Mouse (Mus musculus) midbrain, embryonic 12.5 days (tissue): ENCODE results near the gene Crim1. TPM values are rescaled to one million over a fixed set of nuclear protein-coding genes. Genes with fewer than 3 reads are reported as not detected.

ENCODE experiments used
- ATAC-seq: fragments of 200-750 bp; cut with Nextera tagmentation; 2 replicates; pipeline ENCODE4 v1.8.0; 2017; ENCODE audit warnings: low read depth, moderate TSS enrichment, moderate library complexity; ENCODE audit not compliant: low FRiP score
- H3K27ac ChIP-seq: fragments of 300-500 bp; sonication (generic); replicated peaks from 2 replicates; pipeline ENCODE4 v1.5.1; 2016; ENCODE audit warnings: mild to moderate bottlenecking
- H3K27me3 ChIP-seq: fragments of 300-500 bp; sonication (generic); 2 replicates; pipeline ENCODE4 v1.6.1; 2016; ENCODE audit warnings: mild to moderate bottlenecking
- H3K36me3 ChIP-seq: fragments of 300-500 bp; sonication (generic); 2 replicates; pipeline ENCODE4 v1.6.1; 2016
- H3K4me1 ChIP-seq: fragments of 300-500 bp; sonication (generic); 2 replicates; pipeline ENCODE4 v1.6.1; 2016
- H3K4me2 ChIP-seq: fragments of 300-500 bp; sonication (generic); replicated peaks from 2 replicates; pipeline ENCODE4 v1.6.1; 2016; ENCODE audit warnings: mild to moderate bottlenecking, moderate library complexity
- H3K4me3 ChIP-seq: fragments of 300-500 bp; sonication (generic); 2 replicates; pipeline ENCODE4 v1.5.1; 2016; ENCODE audit warnings: mild to moderate bottlenecking
- H3K9ac ChIP-seq: fragments of 300-500 bp; sonication (generic); replicated peaks from 2 replicates; pipeline ENCODE4 v1.6.1; 2016; ENCODE audit warnings: mild to moderate bottlenecking, moderate library complexity
- H3K9me3 ChIP-seq: fragments of 300-500 bp; sonication (generic); 2 replicates; pipeline ENCODE4 v1.6.1; 2016; ENCODE audit warnings: mild to moderate bottlenecking
- WGBS: fragments of 180-500 bp; shearing (Covaris S2); methylation state at CpG from one replicate; pipeline ENCODE4 v1.1.7; 2016; 5-methylcytosine and 5-hydroxymethylcytosine counted together
- polyA plus RNA-seq: library from polyadenylated mRNA; unstranded; fragments of >200 nt; fragmentation: Nextera tagmentation; extraction: Ambion mirVana; gene quantifications from 2 replicates; pipeline ENCODE4 v1.2.1, GENCODE M21; 2016

The Crim1 gene
- polyA plus RNA-seq, 1 experiment from 2014 or later = 6.2 TPM

DNA sequence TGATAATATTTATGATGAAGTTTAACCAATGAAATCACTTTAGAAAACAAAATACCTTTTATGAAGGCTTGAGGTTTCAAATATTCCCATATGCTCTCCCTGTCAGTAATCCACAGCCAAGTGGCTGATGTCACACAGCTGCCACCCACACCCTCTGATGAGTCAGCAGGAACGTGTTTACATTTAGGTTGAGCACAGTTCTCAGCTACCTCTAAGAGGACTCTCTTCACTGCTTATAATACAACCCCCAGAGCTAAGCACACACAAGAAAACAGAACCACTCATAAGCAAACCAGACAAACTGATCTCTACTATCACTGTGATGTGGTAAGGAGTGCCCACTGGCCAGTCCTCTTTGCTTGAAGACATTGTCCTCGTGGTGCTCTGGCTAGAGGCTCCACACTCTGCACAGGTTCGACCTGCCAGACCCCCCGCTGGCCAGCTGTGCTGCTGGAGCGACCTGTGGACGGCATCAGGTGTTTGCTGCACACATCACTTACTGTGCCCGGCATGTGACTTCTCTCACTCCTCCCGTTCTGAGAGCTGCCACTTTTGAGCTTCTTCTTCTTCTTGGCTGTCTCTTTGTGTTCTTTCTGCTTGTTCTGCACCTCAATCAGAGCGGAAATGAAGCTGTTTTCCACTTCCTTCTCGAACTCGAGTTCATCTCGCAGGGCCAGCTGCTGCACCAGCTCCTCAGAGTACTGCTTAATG, 200.2 kb downstream of the Crim1 start:
- H3K27ac ChIP-seq = no peak overlapping the region

DNA sequence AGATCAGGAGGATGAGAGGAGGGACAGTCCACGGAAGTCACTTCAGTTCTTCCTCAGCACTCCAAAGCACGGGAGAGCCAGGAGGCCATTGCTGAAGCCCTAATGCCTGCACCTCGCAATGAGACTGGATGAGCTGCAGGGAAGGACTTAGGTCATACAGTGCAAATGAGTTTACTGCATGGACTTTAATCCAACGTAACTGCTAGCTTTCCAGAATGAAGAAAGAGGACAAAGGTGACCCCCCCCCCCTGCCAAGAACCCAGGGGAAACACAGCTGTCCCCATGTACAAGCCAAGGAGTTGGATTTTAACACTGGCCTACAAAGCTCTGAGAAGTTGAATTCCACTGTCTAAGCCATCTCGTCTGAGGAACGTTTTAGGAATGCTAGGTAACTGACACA, 201.3 kb downstream of the Crim1 start:
- 65% methylated on average over 6 of the region's 6 CpGs for WGBS
- H3K27ac ChIP-seq = no peak overlapping the region
- no peak for ATAC-seq

More for the DNA sequence above, 200.2 kb downstream of the Crim1 start:
- Histone ChIP-seq H3K4me1 (no peaks in the 10 kb centered on the region), H3K9me3 (no peaks in the 10 kb centered on the region), H3K4me2 (no peak overlapping the region), H3K36me3 (peaks cover 35% of the 10 kb centered on the region), H3K27me3 (no peaks in the 10 kb centered on the region; the same call in 1 of the 2 replicates), H3K4me3 (no peak overlapping the region), H3K9ac (no peak overlapping the region)
- ATAC-seq = no peak
- 86% methylated on average over 12 of the region's 12 CpGs for WGBS

DNA sequence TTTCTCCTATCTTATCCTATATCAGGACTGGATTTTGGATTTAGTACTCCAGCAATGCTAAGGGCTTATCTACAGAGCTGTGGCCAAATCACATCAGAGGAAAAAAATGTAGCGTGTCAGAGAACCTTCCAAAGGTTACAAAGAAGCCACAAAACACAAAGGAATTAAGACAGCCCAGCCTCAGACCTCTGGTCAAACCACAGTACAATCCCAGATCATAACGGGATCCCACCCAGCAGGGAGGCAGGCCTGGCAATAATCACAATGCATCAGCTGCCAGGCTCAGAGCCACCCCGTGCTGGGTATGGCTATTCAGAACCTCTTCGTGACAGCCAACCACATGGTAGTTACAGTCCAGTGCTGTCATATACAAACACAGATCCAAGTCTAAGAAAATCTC, 201.7 kb downstream of the Crim1 start:
- peak; percentile 66 for ATAC-seq
- H3K4me2 ChIP-seq = no peak overlapping the region
- peaks cover 33% of the 10 kb centered on the region for H3K36me3 ChIP-seq
- H3K4me3 ChIP-seq = no peak overlapping the region
- WGBS = 37% methylated on average over 4 of the region's 4 CpGs
- H3K27me3 ChIP-seq = no peaks in the 10 kb centered on the region; the same call in 1 of the 2 replicates
- no peaks in the 10 kb centered on the region for H3K4me1 ChIP-seq
- no peak overlapping the region for H3K27ac ChIP-seq
- H3K9me3 ChIP-seq = no peaks in the 10 kb centered on the region
- H3K9ac ChIP-seq = no peak overlapping the region

More for the DNA sequence above, 201.3 kb downstream of the Crim1 start:
- Histone ChIP-seq H3K27me3 (no peaks in the 10 kb centered on the region; the same call in 1 of the 2 replicates), H3K4me2 (no peak overlapping the region), H3K36me3 (peaks cover 33% of the 10 kb centered on the region), H3K9me3 (no peaks in the 10 kb centered on the region), H3K9ac (no peak overlapping the region), H3K4me1 (no peaks in the 10 kb centered on the region), H3K4me3 (no peak overlapping the region)

DNA sequence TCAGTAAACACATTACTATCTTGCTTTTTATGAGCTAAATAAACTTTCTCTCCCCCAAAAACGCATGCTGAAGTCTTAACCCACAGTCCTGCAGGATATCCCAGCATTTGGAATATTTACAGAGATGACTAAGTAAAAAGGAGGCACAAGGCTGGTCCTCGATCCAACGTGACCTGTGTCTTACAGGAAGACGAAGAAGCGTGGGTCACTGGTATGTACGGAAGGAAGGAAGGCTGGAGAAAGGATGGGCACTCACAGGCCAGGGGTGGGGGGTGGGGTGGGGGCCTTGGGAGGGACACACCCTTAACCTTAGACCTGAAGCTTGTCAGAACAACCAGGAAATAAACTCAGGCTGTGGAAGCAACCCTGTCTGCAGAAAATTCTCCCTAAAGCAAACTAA, 202.1 kb downstream of the Crim1 start:
- no peak for ATAC-seq
- Histone ChIP-seq H3K9me3 (no peaks in the 10 kb centered on the region), H3K4me1 (no peaks in the 10 kb centered on the region), H3K27me3 (no peaks in the 10 kb centered on the region; the same call in 1 of the 2 replicates), H3K4me2 (no peak overlapping the region), H3K9ac (no peak overlapping the region), H3K4me3 (no peak overlapping the region), H3K27ac (no peak overlapping the region), H3K36me3 (peaks cover 33% of the 10 kb centered on the region)
- WGBS = 90% methylated on average over 6 of the region's 6 CpGs

DNA sequence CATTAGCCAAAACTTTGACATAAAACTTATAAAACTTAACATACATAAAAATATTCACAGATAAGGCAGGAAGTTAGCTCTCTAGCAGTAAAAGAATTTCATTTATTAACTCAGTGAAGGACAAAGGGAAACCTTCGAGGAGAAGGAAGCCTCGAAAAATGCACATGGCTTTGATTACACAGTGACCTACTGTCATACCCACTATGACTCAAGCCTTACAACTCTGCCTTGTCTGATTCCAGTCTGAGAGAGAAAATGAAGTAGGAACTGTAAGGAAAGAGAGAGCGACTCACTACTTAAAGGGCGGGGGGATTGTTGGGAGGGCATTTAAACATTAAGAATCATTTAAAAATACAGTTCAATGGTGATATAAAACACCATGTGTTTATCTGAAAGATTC, 203.2 kb downstream of the Crim1 start:
- no peak overlapping the region for H3K27ac ChIP-seq
- H3K27me3 ChIP-seq = no peaks in the 10 kb centered on the region; the same call in 1 of the 2 replicates
- 87% methylated on average over 4 of the region's 4 CpGs for WGBS
- ATAC-seq = no peak
- no peaks in the 10 kb centered on the region for H3K4me1 ChIP-seq
- H3K36me3 ChIP-seq = peaks cover 33% of the 10 kb centered on the region
- H3K9me3 ChIP-seq = no peaks in the 10 kb centered on the region
- H3K9ac ChIP-seq = no peak overlapping the region
- H3K4me3 ChIP-seq = no peak overlapping the region
- H3K4me2 ChIP-seq = no peak overlapping the region

DNA sequence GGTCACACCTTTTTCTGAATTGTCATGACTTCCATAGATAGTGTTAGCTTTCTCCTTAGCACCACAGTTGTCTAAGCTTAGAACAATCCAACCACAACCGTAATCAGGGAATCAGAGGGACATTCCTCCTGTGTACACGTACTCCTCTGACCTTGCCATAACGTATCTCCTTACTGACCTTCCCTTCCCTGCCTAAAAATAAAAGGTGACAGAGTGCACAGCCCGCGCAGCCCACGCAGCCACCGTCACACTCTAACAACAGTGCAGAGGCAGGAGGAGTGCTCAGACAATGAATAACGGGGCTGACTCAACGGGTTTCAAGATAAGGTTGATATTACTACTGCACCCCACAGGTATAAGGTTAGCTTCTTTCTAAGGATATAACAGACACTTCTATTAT, 203.8 kb downstream of the Crim1 start:
- no peak overlapping the region for H3K4me3 ChIP-seq
- H3K27me3 ChIP-seq = no peaks in the 10 kb centered on the region; the same call in 1 of the 2 replicates
- WGBS = 95% methylated on average over 9 of the region's 9 CpGs
- no peak for ATAC-seq
- H3K9me3 ChIP-seq = no peaks in the 10 kb centered on the region
- H3K27ac ChIP-seq = no peak overlapping the region
- H3K36me3 ChIP-seq = peaks cover 33% of the 10 kb centered on the region
- no peak overlapping the region for H3K9ac ChIP-seq
- H3K4me2 ChIP-seq = no peak overlapping the region
- no peaks in the 10 kb centered on the region for H3K4me1 ChIP-seq

DNA sequence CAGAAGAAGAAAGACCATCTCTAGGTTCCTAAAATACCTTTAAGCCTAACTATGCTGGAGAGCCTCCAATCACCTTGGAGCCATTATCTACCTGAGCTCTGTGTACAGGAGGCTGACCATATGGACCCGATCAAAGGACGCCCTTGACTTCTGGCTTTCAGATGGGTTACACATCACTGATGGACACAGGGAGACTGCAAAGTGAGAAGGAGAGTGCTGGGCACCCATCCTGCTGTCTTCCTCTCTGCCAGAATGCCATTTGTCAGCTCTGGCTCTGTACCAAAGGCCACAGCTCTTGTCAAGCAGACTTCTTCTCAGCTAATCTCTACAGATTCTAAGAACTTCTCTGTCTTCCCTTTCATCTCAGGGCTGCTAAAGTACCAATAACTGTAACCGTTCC, 205.3 kb downstream of the Crim1 start:
- no peak overlapping the region for H3K27ac ChIP-seq
- no peaks in the 10 kb centered on the region; the same call in 1 of the 2 replicates for H3K27me3 ChIP-seq
- no peaks in the 10 kb centered on the region for H3K4me1 ChIP-seq
- no peak overlapping the region for H3K4me2 ChIP-seq
- H3K36me3 ChIP-seq = peaks cover 29% of the 10 kb centered on the region
- H3K4me3 ChIP-seq = no peak overlapping the region
- no peak for ATAC-seq
- H3K9me3 ChIP-seq = no peaks in the 10 kb centered on the region
- no peak overlapping the region for H3K9ac ChIP-seq
- 98% methylated on average over 3 of the region's 3 CpGs for WGBS

DNA sequence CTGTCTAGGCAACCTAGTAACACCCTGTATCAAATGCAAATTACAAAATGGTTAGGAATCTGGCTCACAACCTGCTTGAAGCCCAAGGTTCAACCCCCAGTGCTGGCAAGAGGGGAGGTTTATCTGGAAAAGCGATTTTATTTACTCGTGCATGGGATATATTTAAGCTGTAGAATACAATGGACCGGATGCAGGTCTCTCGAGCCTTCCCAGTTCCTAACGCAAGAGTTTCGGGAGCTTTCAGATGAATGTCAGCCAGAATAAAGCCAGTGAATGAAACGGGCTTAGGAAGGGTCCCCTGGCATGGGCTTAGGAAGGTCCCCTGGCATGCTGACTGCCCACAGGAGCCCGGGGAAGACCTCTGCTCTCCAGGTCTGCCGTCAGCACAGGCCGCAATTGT, 206.8 kb downstream of the Crim1 start:
- H3K4me2 ChIP-seq = no peak overlapping the region
- no peaks in the 10 kb centered on the region for H3K4me1 ChIP-seq
- no peaks in the 10 kb centered on the region for H3K9me3 ChIP-seq
- no peak overlapping the region for H3K27ac ChIP-seq
- no peaks in the 10 kb centered on the region; the same call in 1 of the 2 replicates for H3K27me3 ChIP-seq
- no peak for ATAC-seq
- H3K4me3 ChIP-seq = no peak overlapping the region
- WGBS = 81% methylated on average over 10 of the region's 10 CpGs
- H3K36me3 ChIP-seq = peaks cover 24% of the 10 kb centered on the region
- H3K9ac ChIP-seq = no peak overlapping the region

DNA sequence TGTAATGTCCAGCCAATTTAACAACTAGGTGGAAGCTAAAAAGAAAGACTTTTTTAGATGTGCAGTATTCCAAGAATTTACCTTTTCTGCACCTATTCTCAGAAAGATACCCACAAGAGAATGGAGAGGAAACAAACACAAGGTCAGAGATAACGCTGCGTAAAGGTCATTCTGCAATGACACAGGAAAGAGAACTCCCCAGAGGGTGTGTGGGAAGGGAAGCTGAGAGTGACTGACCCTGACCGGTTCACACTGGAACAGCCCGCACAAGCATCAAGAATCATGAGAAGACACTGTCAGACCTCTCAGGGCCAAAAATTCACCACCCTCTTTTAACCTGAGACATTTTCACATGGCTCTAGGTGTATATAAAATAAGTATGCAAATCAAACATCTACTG, 207.5 kb downstream of the Crim1 start:
- H3K9ac ChIP-seq = no peak overlapping the region
- no peak for ATAC-seq
- 76% methylated on average over 4 of the region's 4 CpGs for WGBS

DNA sequence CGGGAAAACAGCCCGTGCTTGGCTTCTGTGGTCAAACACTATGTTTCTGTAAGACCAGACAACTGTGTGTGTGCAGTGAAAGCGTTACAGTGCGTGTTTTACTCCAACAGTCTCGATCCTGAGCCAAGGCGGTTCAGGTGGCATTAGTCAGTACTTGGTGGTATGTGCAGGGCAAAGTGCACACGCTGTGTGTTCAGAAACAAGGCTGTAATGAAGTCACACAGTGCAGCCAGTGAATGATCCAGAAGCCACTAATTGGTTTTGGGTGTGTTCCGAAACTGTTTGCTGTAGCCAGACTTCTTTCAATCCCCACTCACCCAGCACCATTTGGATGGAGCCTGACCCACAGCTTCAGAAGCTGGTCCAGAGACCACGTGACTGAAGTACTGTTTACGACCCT, 208.3 kb downstream of the Crim1 start:
- H3K9me3 ChIP-seq = no peaks in the 10 kb centered on the region
- no peak overlapping the region for H3K9ac ChIP-seq
- H3K4me2 ChIP-seq = no peak overlapping the region
- no peaks in the 10 kb centered on the region; the same call in 1 of the 2 replicates for H3K27me3 ChIP-seq
- no peak overlapping the region for H3K4me3 ChIP-seq
- H3K4me1 ChIP-seq = no peaks in the 10 kb centered on the region
- no peak for ATAC-seq
- H3K36me3 ChIP-seq = peaks cover 15% of the 10 kb centered on the region
- no peak overlapping the region for H3K27ac ChIP-seq
- 86% methylated on average over 10 of the region's 10 CpGs for WGBS

More for the DNA sequence above, 207.5 kb downstream of the Crim1 start:
- H3K4me1 ChIP-seq = no peaks in the 10 kb centered on the region
- H3K27ac ChIP-seq = no peak overlapping the region
- H3K9me3 ChIP-seq = no peaks in the 10 kb centered on the region
- no peaks in the 10 kb centered on the region; the same call in 1 of the 2 replicates for H3K27me3 ChIP-seq
- H3K4me2 ChIP-seq = no peak overlapping the region
- H3K4me3 ChIP-seq = no peak overlapping the region
- H3K36me3 ChIP-seq = peaks cover 19% of the 10 kb centered on the region

DNA sequence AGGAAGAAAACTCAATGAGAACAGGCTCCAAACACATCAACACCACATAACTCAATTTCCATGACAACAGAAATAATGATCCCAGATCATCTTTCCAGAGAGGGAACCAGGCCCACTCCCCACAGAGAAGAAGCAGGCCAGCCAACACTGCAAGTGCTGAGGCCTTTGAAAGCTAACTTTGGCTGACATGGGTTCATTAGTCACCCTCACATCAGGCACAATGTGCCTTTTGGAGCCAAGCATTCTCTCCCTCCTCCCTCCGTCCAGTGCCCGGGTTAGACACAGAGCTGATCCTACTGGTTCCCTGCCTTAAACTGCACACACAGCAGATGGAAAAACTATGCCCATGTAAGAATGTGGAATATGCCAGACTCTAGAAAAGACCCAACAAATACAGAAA, 209.9 kb downstream of the Crim1 start:
- 44% methylated on average over 2 of the region's 2 CpGs for WGBS
- 0 out of 2 replicates have a peak, but pooled peaks have one; percentile 38 for ATAC-seq
- Histone ChIP-seq H3K9ac (no peak overlapping the region), H3K27ac (no peak overlapping the region), H3K4me3 (no peak overlapping the region), H3K27me3 (no peaks in the 10 kb centered on the region; the same call in 1 of the 2 replicates), H3K9me3 (no peaks in the 10 kb centered on the region), H3K36me3 (no peaks in the 10 kb centered on the region), H3K4me1 (no peaks in the 10 kb centered on the region), H3K4me2 (no peak overlapping the region)

DNA sequence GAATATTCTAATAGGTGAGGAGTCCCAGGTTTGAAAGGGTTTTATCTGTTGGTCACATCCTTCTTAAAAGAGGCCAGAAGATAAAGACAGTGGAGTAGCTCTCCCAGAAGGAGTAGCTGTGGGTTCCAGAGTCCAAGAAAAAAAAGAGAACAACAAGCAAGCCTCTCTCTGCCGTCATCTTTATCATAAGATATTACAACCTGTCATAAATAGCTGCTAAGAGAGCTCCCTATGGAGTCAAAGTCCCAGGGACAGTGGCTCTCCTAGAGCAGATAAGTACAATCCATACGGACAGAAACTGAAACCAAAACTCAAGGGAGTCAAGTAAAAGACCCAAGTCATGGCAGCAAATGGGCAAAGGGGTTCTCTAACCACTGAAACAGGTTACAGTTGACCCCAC, 215.2 kb downstream of the Crim1 start:
- Histone ChIP-seq H3K36me3 (no peaks in the 10 kb centered on the region), H3K4me1 (peaks cover 12% of the 10 kb centered on the region; the same call in 1 of the 2 replicates), H3K27ac (no peak overlapping the region), H3K27me3 (no peaks in the 10 kb centered on the region), H3K9ac (no peak overlapping the region), H3K4me2 (no peak overlapping the region), H3K9me3 (no peaks in the 10 kb centered on the region), H3K4me3 (no peak overlapping the region)
- 90% methylated on average over 2 of the region's 2 CpGs for WGBS
- ATAC-seq = no peak
